Mouse (Mus musculus): ENCODE measurements around the gene Bbs2.

Bbs2 gene

GRCm38 (mm10) chr8:94098996-94099395 is 268 bp upstream of the Bbs2 start:
- DNase-seq (ENCODE audit: low read depth, low spot score) = no peak

- DNase-seq (ENCODE audit: low read depth, low spot score) = no peak
Observed at GRCm38 (mm10) chr8:94094281-94094680, 4.4 kb downstream of the Bbs2 start.

GRCm38 (mm10) chr8:94092848-94093247 is 5.9 kb downstream of the Bbs2 start:
- no peak for DNase-seq (ENCODE audit: low read depth, low spot score)

DNA sequence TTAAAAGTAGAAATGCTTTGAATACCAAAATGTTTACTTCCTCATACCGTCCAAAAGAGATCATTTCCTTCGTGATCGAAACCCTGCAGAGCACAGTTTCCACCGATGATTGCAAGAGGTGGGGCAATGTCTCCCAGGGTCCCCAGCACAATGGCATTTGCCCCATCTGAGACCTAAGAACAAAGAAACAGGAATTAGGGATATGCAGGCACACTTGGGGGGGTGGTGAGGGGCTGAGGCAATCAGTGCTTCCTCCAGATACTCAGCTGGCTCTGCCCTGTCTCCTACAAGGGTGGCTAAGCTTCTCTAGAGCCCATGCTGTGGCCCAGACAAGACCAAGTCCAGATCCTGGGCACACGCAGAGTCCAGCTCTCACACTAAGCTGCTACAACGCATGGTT is 9.0 kb downstream of the Bbs2 start:
- no peak for DNase-seq (ENCODE audit: low read depth, low spot score)

DNA sequence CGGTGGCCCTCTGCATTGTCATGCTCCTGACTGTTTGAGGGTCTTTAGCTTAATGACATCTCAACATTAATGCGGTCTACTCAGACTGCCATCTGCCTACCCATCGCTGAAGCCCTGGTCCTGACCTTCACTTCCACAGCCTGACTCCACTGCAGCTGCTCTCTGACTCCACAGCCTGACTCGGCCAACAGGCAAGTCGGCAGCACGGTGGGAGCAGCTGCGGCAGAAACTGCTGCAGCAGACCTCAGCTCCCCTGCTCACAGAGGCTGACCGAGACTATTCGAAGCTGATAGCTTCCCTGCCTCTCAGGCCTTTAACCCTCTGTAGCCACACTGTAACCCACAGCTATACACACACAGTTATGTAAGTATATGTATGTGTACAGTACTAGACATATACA is 10.8 kb downstream of the Bbs2 start:
- DNase-seq (ENCODE audit: low read depth, low spot score) = no peak

- DNase-seq (ENCODE audit: low read depth, low spot score) = no peak
Observed at GRCm38 (mm10) chr8:94076461-94077192, 22.1 kb downstream of the Bbs2 start.

DNA sequence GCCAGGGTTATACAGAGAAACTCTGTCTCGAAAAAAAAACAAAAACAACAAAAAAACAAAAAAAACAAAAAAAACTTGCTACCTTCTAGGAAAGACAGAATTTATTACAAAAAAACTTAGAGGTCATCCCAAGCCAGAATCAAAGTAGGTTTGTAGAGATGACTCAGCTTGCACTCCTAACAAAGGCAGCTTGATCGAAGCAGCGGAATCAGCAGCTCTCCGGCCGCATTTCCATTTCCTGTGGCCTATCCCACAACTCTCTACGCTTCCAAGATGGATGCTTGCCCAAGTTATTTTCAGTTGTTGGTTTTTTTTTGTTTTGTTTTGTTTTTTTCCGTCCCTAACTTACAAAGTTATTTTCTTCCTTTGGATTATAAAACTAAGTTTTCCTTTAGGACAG is 29.9 kb downstream of the Bbs2 start:
- no peak for DNase-seq (ENCODE audit: low read depth, low spot score)

GRCm38 (mm10) chr8:94066121-94066863 is 32.4 kb downstream of the Bbs2 start:
- DNase-seq (ENCODE audit: low read depth, low spot score) = no peak

- DNase-seq (ENCODE audit: low read depth, low spot score) = peak; percentile 36
Observed at GRCm38 (mm10) chr8:94057157-94057854, 41.4 kb downstream of the Bbs2 start.

- DNase-seq (ENCODE audit: low read depth, low spot score) = no peak
Observed at GRCm38 (mm10) chr8:94052696-94053095, 46.0 kb downstream of the Bbs2 start.

GRCm38 (mm10) chr8:94047845-94048244 is 50.9 kb downstream of the Bbs2 start:
- no peak for DNase-seq (ENCODE audit: low read depth, low spot score)

DNA sequence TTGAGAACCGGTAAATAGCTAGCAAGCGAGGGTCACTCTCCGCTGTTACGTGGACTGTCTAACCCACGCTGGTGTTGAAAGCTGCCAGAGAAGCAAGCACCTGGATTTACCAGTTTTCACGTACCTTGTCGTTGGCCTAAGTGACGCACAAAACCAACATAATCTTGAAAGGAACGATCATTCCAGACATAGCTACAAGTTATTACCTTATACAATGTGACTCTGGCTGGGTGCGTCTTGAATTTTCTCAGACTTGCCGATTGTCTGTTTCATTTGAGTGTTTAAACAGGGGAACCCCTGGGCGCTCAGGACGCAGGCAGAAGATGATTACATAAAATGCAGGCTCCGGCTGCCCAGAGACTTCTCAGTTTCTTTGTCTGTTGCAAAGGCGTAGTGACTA is 60.9 kb downstream of the Bbs2 start:
- no peak for DNase-seq (ENCODE audit: low read depth, low spot score)

- DNase-seq (ENCODE audit: low read depth, low spot score) = peak; percentile 99
Observed at GRCm38 (mm10) chr8:94036944-94037524, 61.7 kb downstream of the Bbs2 start, which contains the start of the genes Nudt21 and Ogfod1. Nudt21 (minus strand) TSS chr8:94037031. Ogfod1 (plus strand) TSS chr8:94037198.

- DNase-seq (ENCODE audit: low read depth, low spot score) = peak; percentile 59
Observed at GRCm38 (mm10) chr8:94036541-94036940, 62.2 kb downstream of the Bbs2 start.

- DNase-seq (ENCODE audit: low read depth, low spot score) = no peak
Observed at GRCm38 (mm10) chr8:94035200-94035599, 63.5 kb downstream of the Bbs2 start.

GRCm38 (mm10) chr8:94033601-94034000 is 65.1 kb downstream of the Bbs2 start:
- no peak for DNase-seq (ENCODE audit: low read depth, low spot score)

- DNase-seq (ENCODE audit: low read depth, low spot score) = no peak
Observed at GRCm38 (mm10) chr8:94029701-94030100, 69.0 kb downstream of the Bbs2 start.

- DNase-seq (ENCODE audit: low read depth, low spot score) = no peak
Observed at GRCm38 (mm10) chr8:94023916-94024315, 74.8 kb downstream of the Bbs2 start.

Measured in retina, postnatal 7 days (tissue).